In the genomic region with DNA sequence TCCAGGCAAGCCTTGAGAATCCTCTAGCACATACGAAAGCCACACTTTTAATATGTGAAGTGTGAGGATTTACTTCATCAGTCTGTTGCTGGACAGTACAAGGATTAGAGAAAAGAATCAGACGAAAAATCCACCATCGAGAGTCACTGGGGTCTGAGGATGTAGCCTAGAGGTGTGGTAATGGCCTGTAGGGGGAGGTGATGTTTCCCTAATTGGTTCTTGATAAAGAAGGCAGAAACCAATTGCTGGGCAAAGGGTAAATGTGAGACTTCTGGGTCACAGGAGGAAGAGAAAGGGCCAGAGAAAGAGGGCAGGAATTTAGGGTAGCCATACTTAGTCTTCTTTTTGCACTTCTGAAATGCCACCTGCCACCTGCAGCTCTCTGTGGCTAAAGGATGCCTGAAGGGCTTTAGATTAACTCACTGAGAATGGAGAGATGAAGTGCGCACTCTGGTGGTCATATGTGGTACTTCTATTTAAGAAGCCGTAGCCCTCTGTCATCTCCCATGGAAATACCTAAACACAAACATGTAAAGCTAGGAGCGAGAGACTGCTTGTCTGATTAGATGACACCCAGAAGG, we compare ENCODE assay signal across 9 mouse cellular contexts. TPM values are rescaled to one million over a fixed set of nuclear protein-coding genes. Genes with fewer than 3 reads are reported as not detected.
DNase-seq lines count a peak whose midpoint lies in the region; ATAC-seq and TF ChIP-seq lines count a peak whose summit lies in the region.
"Had no signal": no experiment of that assay in that cellular context is flagged by ENCODE, and none has a peak within 500 bp of the region (broad histone marks: within the 10 kb centered on the region; RNA-seq: fewer than 3 reads in every experiment).

No protein-coding gene starts in this region.

- 0 out of 2 replicates have a peak, but pooled peaks cover 2% of the 10 kb centered on the region for H3K27me3 ChIP-seq in liver, embryonic 12.5 days (replicated peaks)
- no peaks in the 10 kb centered on the region for H3K27me3 ChIP-seq in Patski
- H3K27me3 ChIP-seq: neural tube, embryonic 13.5 days had no signal

- no peaks in the 10 kb centered on the region for H3K36me3 ChIP-seq in liver, embryonic 12.5 days
- H3K36me3 ChIP-seq: neural tube, embryonic 13.5 days had no signal

- DNase-seq in liver (peak; percentile 33), Patski (ENCODE audit: low read depth, low spot score) (peak; percentile 31)
- peak; percentile 77 to 84 for DNase-seq in cerebellum, postnatal 10 days
- peak; percentile 61 to 80 for DNase-seq in heart, postnatal 10 days
- peak; percentile 48 for DNase-seq in left cerebral cortex, adult 11 months (ENCODE audit: low spot score)
- DNase-seq in thymus, postnatal 0 days (ENCODE audit: low spot score) = peak; percentile 82

- H3K4me3 ChIP-seq in liver, embryonic 12.5 days = no peak overlapping the region
- H3K4me3 ChIP-seq: neural tube, embryonic 13.5 days had no signal

- ATAC-seq in liver, embryonic 12.5 days = no peak
- ATAC-seq in Patski = no peak
- peak; percentile 86 for ATAC-seq in monocyte, adult 5-6 weeks (replicated peaks; ENCODE audit: insufficient number of reproducible peaks, low FRiP score, low TSS enrichment, poor library complexity, severe bottlenecking)

- no peak overlapping the region for H3K9ac ChIP-seq in liver, embryonic 12.5 days
- H3K9ac ChIP-seq: neural tube, embryonic 13.5 days had no signal

- WGBS in liver, embryonic 12.5 days (ENCODE audit: insufficient replicate concordance) = 22% methylated on average over 6 of the region's 6 CpGs

- TF ChIP-seq CTCF in Patski (IDR thresholded peaks at IDR 0.05) = peak; percentile 77

- no peak overlapping the region for H3K27ac ChIP-seq in liver, embryonic 12.5 days
- H3K27ac ChIP-seq: neural tube, embryonic 13.5 days had no signal

- POLR2A ChIA-PET in Patski (lab: Charles Lee) = no interaction called here

- in situ Hi-C loops in Patski (cut with MboI; ENCODE audit: low pct_unique_long_range_greater_than_20kb) = no loop called here

- intact Hi-C loops in heart, postnatal 10 days (cut with DNase I) = loop anchor here (1.0 kb wide), 1 partner anchor 38 kb away; no protein-coding TSS in a partner anchor

- H3K9me3 ChIP-seq in liver, embryonic 12.5 days (replicated peaks) = no peaks in the 10 kb centered on the region
- H3K9me3 ChIP-seq: neural tube, embryonic 13.5 days had no signal

- no peak overlapping the region for H3K4me2 ChIP-seq in liver, embryonic 12.5 days
- H3K4me2 ChIP-seq: neural tube, embryonic 13.5 days had no signal

- no peaks in the 10 kb centered on the region for H3K4me1 ChIP-seq in liver, embryonic 12.5 days
- H3K4me1 ChIP-seq: neural tube, embryonic 13.5 days had no signal

- CTCF ChIA-PET in Patski (lab: Charles Lee) = interaction anchor here (0.7 to 3.3 kb wide), 10 partner anchors 9 to 77 kb away, joined by 3 to 21 read pairs (median 5); no protein-coding TSS in a partner anchor

RNA-seq across cellular contexts. Expression of a gene that starts 3.2 kb away (rescaled TPM):
- 0.26 and 0.41 TPM in 2 replicates for polyA plus RNA-seq in liver, embryonic 12.5 days (2016; fragmentation: Nextera tagmentation; extraction: Ambion mirVana)
- polyA plus RNA-seq in Patski (2021) = 0.05 TPM
- total RNA-seq in heart, postnatal 10 days (2021) = not detected
- 13.5 to 64.4 TPM (median 25.6 TPM) in 3 replicates for total RNA-seq in monocyte, adult 5-6 weeks (2017)
- polyA plus RNA-seq in thymus, postnatal 0 days (2015; fragmentation: Nextera tagmentation; extraction: Ambion mirVana) = 2.1 and 3.1 TPM in 2 replicates
- polyA plus RNA-seq: neural tube, embryonic 13.5 days had no signal

RNA-seq across cellular contexts. Expression of a gene that starts 29.0 kb away (rescaled TPM):
- polyA plus RNA-seq in liver, embryonic 12.5 days (2016; fragmentation: Nextera tagmentation; extraction: Ambion mirVana) = 21.1 and 23.0 TPM in 2 replicates
- 48.8 TPM for polyA plus RNA-seq in Patski (2021)
- total RNA-seq in heart, postnatal 10 days (2021) = 10 to 100 TPM; 32.3 to 38.4 TPM
- total RNA-seq in monocyte, adult 5-6 weeks (2017) = 69.4 to 95.6 TPM (median 71.4 TPM) in 3 replicates
- polyA plus RNA-seq in thymus, postnatal 0 days (2015; fragmentation: Nextera tagmentation; extraction: Ambion mirVana) = 35.6 and 38.1 TPM in 2 replicates

RNA-seq across cellular contexts. Expression of a gene that starts 51.6 kb away (rescaled TPM):
- 1.9 and 2.2 TPM in 2 replicates for polyA plus RNA-seq in liver, embryonic 12.5 days (2016; fragmentation: Nextera tagmentation; extraction: Ambion mirVana)
- 7.9 TPM for polyA plus RNA-seq in Patski (2021)
- 10 to 100 TPM; 10.6 to 11.2 TPM for total RNA-seq in heart, postnatal 10 days (2021)
- total RNA-seq in monocyte, adult 5-6 weeks (2017) = 2.1 to 6.5 TPM (median 2.1 TPM) in 3 replicates
- polyA plus RNA-seq in thymus, postnatal 0 days (2015; fragmentation: Nextera tagmentation; extraction: Ambion mirVana) = 7.2 and 7.6 TPM in 2 replicates

Comparison
In these comparisons a context has a peak if more than half of its experiments do, and no peak if none do; other contexts are left out.
1. DNase-seq: peak in every context shown above with its lines; median percentile 82 in thymus, postnatal 0 days; 80 in cerebellum, postnatal 10 days; 70 in heart, postnatal 10 days; 48 in left cerebral cortex, adult 11 months; 33 in liver; 31 in Patski.